Mouse (Mus musculus): ENCODE results near the gene Hoxa6.

GRCm38 (mm10) chr6:52176391-52176790 is 32.1 kb downstream of the Hoxa6 start:
- no peak for TF ChIP-seq EP300 (optimal IDR thresholded peaks at IDR 0.05)
- TF ChIP-seq CTCF (IDR thresholded peaks at IDR 0.05; ENCODE audit: low read depth) = no peak
